Mouse (Mus musculus): ENCODE measurements around the gene 4930524J08Rik. TPM values are rescaled to one million over a fixed set of nuclear protein-coding genes. Genes with fewer than 3 reads are reported as not detected.

Gene 4930524J08Rik
- under 1 TPM in 1 of 2 experiments, not detected in 1; 1.00 TPM for polyA plus RNA-seq (2017; shearing (Covaris generic))

GRCm38 (mm10) chr5:99978699-99979442 is at the start of gene 4930524J08Rik, which contains the start of gene Hnrnpd:
Gene 4930524J08Rik (plus strand): TSS chr5:99979061.
Gene Hnrnpd (minus strand): TSS chr5:99978938.

Other genes with a start within 250 kb of the 4930524J08Rik start
- 1 to 10 TPM; 4.2 to 5.9 TPM for gene Rasgef1b, start 250.0 kb upstream of the 4930524J08Rik start, polyA plus RNA-seq (2017; shearing (Covaris generic))
- not detected for gene Vamp9, start 72.8 kb upstream of the 4930524J08Rik start, polyA plus RNA-seq (2017; shearing (Covaris generic))
- 100 to 1,000 TPM; 434 to 502 TPM for gene Hnrnpd, start 123 bp upstream of the 4930524J08Rik start, polyA plus RNA-seq (2017; shearing (Covaris generic))
- 100 to 1,000 TPM; 119 to 167 TPM for gene Hnrnpdl, start 60.6 kb downstream of the 4930524J08Rik start, polyA plus RNA-seq (2017; shearing (Covaris generic))
- gene Enoph1, start 60.9 kb downstream of the 4930524J08Rik start, polyA plus RNA-seq (2017; shearing (Covaris generic)): 10 to 100 TPM; 26.8 to 32.3 TPM
- not detected for gene Tmem150c, start 180.7 kb downstream of the 4930524J08Rik start, polyA plus RNA-seq (2017; shearing (Covaris generic))